Mouse (Mus musculus) forebrain, embryonic 12.5 days (tissue): ENCODE data around the gene Magee2. TPM values are rescaled to one million over a fixed set of nuclear protein-coding genes. Genes with fewer than 3 reads are reported as not detected.
"Not testable (repeated sequence)": the region's sequence is repeated elsewhere in the genome, so short reads cannot be mapped to it uniquely, and the experiment has no call there.

ENCODE experiments used
- ATAC-seq: fragments of 200-750 bp; cut with Nextera tagmentation; 2 replicates; pipeline ENCODE4 v1.8.0; 2017; ENCODE audit warnings: moderate TSS enrichment; ENCODE audit not compliant: low FRiP score
- H3K27ac ChIP-seq: fragments of 300-500 bp; sonication (generic); 2 replicates; pipeline ENCODE4 v1.5.1; 2016; ENCODE audit warnings: mild to moderate bottlenecking
- H3K27me3 ChIP-seq: fragments of 300-500 bp; sonication (generic); 2 replicates; pipeline ENCODE4 v1.6.1; 2016; ENCODE audit warnings: mild to moderate bottlenecking
- H3K36me3 ChIP-seq: fragments of 300-500 bp; sonication (generic); replicated peaks from 2 replicates; pipeline ENCODE4 v1.6.1; 2016; ENCODE audit warnings: mild to moderate bottlenecking
- H3K4me1 ChIP-seq: fragments of 300-500 bp; sonication (generic); 2 replicates; pipeline ENCODE4 v1.6.1; 2016
- H3K4me2 ChIP-seq: fragments of 300-500 bp; sonication (generic); 2 replicates; pipeline ENCODE4 v1.6.1; 2016; ENCODE audit warnings: mild to moderate bottlenecking, moderate library complexity
- H3K4me3 ChIP-seq: fragments of 300-500 bp; sonication (generic); replicated peaks from 2 replicates; pipeline ENCODE4 v1.5.1; 2016; ENCODE audit warnings: mild to moderate bottlenecking
- H3K9ac ChIP-seq: fragments of 300-500 bp; sonication (generic); 2 replicates; pipeline ENCODE4 v1.6.1; 2016; ENCODE audit warnings: mild to moderate bottlenecking
- H3K9me3 ChIP-seq: fragments of 300-500 bp; sonication (generic); 2 replicates; pipeline ENCODE4 v1.6.1; 2016
- WGBS: fragments of 180-500 bp; shearing (Covaris S2); methylation state at CpG from one replicate; pipeline ENCODE4 v1.1.7; 2016; 5-methylcytosine and 5-hydroxymethylcytosine counted together
- polyA plus RNA-seq: library from polyadenylated mRNA; unstranded; fragments of >200 nt; fragmentation: Nextera tagmentation; extraction: Ambion mirVana; gene quantifications from 2 replicates; pipeline ENCODE4 v1.2.1, GENCODE M21; 2016

The Magee2 gene
- 7.0 and 7.4 TPM in 2 replicates for polyA plus RNA-seq

DNA sequence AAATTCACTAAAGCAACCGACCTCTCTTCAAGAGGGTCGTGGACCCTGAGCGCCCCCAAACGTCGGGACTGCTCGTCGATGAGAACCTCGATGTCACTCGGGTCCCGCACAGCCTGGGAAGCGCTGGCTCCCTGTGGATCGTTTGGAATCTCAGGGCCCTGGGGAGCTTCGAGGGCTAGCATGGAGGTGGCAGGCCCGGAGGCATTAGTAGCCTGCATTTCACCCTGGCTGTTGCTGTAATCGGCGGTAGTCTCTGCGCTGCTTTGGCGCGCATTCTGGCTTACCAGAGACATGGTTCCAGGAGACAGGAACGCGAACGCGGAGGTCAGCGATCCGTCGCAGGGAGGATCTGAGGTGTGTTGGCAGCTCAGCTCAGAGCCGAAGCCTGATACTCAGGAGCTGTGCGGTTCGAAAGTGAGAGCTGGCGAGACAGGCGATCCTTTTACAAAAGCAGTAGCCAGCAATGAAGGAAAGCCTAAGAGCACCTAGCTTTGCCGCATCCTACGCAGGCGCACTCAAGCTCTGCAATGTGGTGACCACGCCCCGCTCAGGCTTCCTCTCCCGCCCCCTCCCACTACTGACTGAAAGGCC, at the start of gene Magee2:
Gene Magee2 (minus strand): TSS at position 517 of the 591 bp plus-strand sequence.
- no peaks in the 10 kb centered on the region for H3K36me3 ChIP-seq
- H3K4me1 ChIP-seq: no peaks in the 10 kb centered on the region
- H3K4me2 ChIP-seq: peak within 1 kb of the TSS; percentile 55
- no peaks in the 10 kb centered on the region for H3K9me3 ChIP-seq
- ATAC-seq: peak; percentile 96
- 21% methylated on average over 37 of the region's 37 CpGs for WGBS
- peak within 1 kb of the TSS; percentile 45 for H3K4me3 ChIP-seq
- H3K27ac ChIP-seq: 0 out of 2 replicates have a peak within 1 kb of the TSS, but pooled peaks have one; percentile 13
- H3K27me3 ChIP-seq: peaks cover 65% of the 10 kb centered on the region
- peak within 1 kb of the TSS; percentile 47; the same call in 1 of the 2 replicates for H3K9ac ChIP-seq

DNA sequence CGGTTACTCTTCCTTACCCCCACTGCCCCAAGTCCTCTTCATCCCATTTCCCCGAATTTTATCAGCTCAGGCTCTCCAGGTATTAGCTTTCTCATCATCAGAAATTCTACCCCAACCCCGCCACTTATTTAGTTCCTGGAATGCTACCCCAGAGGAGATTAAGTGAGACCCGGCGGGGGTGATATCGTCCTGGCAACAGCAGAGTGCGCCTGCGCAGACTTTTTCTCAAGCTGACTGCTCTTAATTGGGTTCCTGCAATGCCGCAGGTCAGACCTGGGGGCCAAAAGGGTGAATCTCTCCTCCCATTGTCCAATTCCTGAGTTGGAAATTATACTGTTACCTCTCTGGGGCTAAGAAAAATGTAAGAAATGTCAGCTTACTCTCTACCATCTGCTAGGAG, 3.5 kb downstream of the Magee2 start:
- Histone ChIP-seq H3K4me3 (no peak overlapping the region), H3K4me2 (peak overlapping the region; percentile 30), H3K9me3 (no peaks in the 10 kb centered on the region), H3K27ac (no peak overlapping the region), H3K27me3 (peaks cover 69% of the 10 kb centered on the region), H3K4me1 (no peaks in the 10 kb centered on the region), H3K9ac (no peak overlapping the region), H3K36me3 (no peaks in the 10 kb centered on the region)
- 20% methylated on average over 9 of the region's 9 CpGs for WGBS
- no peak for ATAC-seq

DNA sequence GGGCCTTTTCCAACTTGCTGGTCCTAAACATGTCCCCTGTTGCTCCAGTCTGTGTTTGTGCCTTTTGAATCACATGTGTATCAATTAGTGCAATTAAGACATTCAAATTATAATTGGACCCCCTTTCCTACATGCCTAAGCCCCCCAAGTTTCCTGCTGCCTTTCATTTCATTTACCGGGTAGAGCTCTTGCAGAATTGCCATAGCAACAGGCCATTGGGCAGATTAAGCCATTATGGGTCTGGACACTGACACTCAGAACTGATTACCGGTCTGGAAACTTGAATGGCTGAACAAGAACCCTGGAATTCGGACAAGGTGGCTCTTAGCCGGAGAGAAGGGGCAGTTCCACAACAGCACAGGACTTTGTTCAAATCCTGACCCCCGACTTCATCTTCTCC, 39.5 kb downstream of the Magee2 start:
- peaks cover 17% of the 10 kb centered on the region for H3K27me3 ChIP-seq
- not testable (repeated sequence) for H3K4me2 ChIP-seq, H3K36me3 ChIP-seq, H3K9me3 ChIP-seq, H3K9ac ChIP-seq, H3K27ac ChIP-seq, H3K4me3 ChIP-seq, H3K4me1 ChIP-seq
- peak; percentile 36; the same call in 1 of the 2 replicates for ATAC-seq
- WGBS: 34% methylated on average over 4 of the region's 5 CpGs

- H3K27ac ChIP-seq, H3K36me3 ChIP-seq, H3K9me3 ChIP-seq, H3K4me1 ChIP-seq, H3K4me3 ChIP-seq, H3K9ac ChIP-seq, H3K4me2 ChIP-seq: not testable (repeated sequence)
- WGBS: 50% methylated on average over 1 of the region's 3 CpGs
- peaks cover 17% of the 10 kb centered on the region for H3K27me3 ChIP-seq
- ATAC-seq: peak; percentile 58; the same call in 1 of the 2 replicates
Measured at GRCm38 (mm10) chrX:104816987-104817386, 40.1 kb downstream of the Magee2 start.

- H3K9me3 ChIP-seq, H3K36me3 ChIP-seq, H3K4me1 ChIP-seq, ATAC-seq, H3K4me2 ChIP-seq, H3K4me3 ChIP-seq, H3K9ac ChIP-seq, H3K27ac ChIP-seq: not testable (repeated sequence)
- peaks cover 17% of the 10 kb centered on the region for H3K27me3 ChIP-seq
- WGBS: 70% methylated on average over 4 of the region's 4 CpGs
Measured at GRCm38 (mm10) chrX:104813704-104814103, 43.4 kb downstream of the Magee2 start.

Other genes starting within 250 kb of the Magee2 start
- 9.7 and 10.5 TPM in 2 replicates for gene Zdhhc15, start 186.2 kb downstream of the Magee2 start, polyA plus RNA-seq
- 60.3 and 62.8 TPM in 2 replicates for gene Pbdc1, start 222.5 kb upstream of the Magee2 start, polyA plus RNA-seq